Mouse (Mus musculus) cerebellum, postnatal 10 days (tissue): ENCODE measurements at regions not wholly inside any gene's neighbourhood (a gene's known extent, or its start where the extent isn't known, plus 50 kb on each side); places are given as distances from the start of the nearest gene placed in this dataset.
A peak's percentile ranks its signal among the peaks of the same experiment; 100 is the strongest.

Experiments
- DNase-seq, 2 experiments: peaks; one replicate each; pipeline ENCODE4 v3.0.0; 2021; ENCODE audit warnings: mixed read lengths in 2 of 2

DNA sequence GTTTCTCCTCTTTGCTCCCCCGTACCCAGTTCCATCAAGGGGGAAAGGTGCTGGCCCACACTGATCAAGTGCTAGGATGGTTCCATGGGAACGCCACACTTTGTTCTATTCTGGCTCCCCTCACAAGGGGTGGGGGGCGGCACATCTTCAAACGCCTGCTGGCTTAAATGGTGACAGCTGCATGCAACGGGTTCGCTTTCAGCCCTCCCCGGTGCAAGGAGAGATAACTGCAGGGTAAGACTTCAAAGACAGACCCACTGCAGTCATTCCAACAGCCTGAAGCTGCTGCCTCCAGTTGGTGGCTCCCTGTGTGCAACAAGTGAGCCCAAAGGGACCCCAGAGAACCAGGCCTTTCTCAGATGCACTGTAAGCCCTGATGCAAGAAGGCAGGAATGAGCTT, 173.9 kb upstream of the Lef1 start:
- peak in 1 of 2 experiments; percentile 24 for DNase-seq

DNA sequence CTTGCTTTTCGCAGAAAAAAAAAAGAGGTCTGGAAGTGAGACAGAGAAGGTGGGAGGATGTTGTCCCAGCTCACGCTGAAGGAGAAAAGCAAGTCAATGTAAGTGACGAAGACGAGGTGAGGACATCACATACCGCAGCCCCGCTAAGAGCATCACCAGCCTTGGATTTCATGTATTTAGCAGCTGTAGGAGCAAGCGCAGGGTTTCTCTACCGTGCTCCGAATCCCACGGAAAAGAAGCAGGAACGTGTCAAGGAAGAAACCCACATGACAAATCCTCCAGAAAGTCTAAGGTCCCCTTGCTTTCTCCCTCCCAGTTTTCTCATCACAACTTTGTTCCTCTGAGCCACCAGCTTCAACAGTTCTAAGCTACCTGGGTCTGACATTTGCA, 174.3 kb upstream of the Lef1 start:
- DNase-seq = no peak

DNA sequence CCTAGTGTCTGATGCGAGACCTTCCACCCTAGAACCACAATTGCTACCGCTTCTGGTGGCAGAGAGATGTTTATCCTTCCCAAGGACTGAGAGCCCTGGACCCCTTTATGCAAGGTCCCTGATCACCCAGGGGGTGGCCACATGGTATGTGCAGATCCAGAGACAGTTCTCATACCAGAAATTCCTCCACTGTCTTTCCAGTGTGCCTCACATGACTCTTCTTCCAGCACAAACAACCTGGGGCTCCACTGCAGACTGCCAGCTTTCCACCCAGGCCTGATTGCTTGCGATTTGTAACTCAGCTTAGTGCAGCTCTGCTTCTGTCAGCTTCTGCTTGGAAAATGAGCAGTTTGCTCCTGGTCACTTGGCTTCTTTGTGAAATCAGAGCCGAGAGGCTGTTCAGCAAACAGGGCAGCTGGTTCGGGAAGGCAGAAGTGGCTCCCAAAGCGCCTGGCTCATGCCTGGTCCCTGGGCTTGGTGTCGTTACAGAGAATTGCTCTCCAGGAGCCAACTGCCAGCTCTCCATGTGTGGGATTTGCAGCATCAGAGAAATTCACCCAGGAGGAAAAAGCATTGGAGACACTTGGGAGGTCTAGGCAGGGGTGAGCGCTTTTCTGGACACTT, 174.9 kb upstream of the Lef1 start:
- DNase-seq = peak; percentile 52 to 66

DNA sequence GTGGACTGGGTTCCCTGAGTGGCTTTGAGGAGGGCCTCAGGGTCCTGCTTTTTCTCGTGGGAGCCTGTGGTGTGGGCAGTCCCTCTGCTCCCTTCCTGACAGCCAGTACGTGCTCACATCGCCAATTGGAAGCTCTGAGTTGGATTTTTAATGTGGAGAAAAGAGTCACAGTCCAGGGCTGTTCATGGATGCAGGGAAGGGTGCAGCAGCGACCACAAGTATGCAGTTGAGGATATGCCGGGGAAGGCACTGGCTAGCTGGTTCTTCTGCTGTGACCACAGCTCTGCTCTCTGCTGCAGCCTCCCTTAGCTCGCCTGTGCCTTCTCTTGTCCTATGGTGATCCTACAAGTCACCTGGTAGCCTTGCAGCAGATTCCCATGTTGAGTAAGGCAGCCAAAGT, 177.5 kb upstream of the Lef1 start:
- DNase-seq = no peak

DNA sequence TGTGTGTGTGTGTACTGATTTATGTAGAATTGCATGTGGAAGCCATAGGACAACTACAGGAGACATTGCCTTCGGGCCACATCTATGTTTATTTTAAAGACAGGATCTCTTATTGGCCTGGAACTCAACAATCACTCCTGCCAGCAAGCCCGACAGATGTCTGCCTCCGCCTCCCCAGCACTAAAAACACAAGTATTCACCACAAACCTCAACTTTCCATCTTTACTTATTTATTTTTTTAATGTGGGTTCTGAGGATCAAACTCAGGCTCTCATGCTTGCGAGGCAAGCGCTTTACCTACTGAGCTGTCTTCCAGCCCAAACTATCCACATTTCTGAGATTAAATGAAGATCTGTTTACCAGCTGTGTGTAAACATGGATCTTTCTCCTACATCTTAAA, 178.0 kb upstream of the Lef1 start:
- DNase-seq = no peak

DNA sequence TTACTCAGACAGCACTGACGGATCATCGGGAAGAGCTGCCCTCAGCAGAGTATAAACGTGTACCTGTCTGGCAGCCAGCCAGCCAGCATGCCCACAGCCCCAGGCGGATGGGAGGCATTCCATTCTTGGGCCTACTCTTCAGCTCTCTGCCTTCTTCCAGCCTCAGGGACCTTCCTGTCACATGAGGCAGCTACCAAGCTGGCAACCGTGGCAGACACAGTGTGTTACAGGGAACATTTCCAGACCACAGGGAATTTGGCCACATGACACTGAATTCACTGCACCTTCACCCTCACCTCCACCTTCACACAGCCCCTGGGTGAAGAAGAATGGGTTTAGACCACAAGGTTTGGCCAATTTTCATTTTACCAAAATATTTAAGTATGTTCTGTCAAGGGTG, 185.3 kb upstream of the Lef1 start:
- DNase-seq = peak; percentile 35 to 47

DNA sequence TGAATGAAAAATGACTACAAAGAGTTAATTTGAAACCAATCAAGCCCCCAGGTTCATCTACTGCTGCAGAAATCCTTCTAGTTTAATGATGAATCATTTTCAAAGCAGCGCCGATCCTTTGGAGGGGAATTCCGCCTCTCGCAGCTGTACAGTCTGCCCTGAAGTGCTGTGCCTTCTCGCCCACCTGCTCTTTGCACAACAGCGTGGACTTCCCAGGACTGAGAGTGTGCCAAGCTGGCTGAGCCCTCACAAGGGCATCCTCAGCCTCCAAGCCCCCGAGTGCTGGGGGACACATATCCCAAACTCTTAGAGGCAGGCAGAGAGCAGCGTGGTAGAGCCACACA, 186.7 kb upstream of the Lef1 start:
- peak in 1 of 2 experiments; percentile 16 for DNase-seq

DNA sequence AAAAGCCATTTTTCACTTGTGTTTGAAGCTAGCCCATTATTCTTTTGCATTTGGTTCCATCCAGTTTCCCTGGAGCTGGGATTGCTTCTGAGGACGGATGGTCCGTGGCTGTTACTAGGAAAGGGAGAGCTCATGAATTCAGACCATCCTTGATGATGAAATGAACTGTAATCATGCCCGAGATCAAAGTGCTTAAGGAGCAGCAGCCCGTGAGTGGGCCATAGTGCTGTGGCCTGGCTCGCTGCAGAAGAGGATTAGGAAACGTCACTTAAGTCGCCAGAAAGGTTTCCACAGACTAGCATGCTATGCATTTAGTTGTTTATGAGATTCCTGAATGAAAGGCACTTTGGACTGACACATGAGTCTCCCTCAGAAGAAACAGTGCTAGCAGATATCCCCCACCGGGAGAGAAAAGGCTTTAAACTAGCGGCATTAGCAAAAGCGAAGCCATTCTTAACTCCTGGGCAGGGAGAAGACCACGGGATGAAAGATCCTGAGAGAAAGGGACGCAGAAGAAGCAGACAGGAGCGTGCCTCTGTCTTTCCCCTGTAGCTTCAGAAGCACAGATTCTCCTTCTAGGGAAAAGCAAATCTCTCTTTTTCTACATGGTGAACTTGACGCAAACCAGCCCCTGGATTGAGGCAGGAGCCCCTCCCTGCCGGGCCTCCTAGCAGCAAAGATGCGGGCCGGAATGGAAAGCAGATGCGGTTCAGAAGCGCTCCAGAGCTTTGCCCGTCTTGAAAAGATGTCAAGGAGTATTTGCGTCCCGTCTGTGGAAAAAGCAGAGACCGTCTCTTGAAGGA, 187.3 kb upstream of the Lef1 start:
- DNase-seq = no peak

DNA sequence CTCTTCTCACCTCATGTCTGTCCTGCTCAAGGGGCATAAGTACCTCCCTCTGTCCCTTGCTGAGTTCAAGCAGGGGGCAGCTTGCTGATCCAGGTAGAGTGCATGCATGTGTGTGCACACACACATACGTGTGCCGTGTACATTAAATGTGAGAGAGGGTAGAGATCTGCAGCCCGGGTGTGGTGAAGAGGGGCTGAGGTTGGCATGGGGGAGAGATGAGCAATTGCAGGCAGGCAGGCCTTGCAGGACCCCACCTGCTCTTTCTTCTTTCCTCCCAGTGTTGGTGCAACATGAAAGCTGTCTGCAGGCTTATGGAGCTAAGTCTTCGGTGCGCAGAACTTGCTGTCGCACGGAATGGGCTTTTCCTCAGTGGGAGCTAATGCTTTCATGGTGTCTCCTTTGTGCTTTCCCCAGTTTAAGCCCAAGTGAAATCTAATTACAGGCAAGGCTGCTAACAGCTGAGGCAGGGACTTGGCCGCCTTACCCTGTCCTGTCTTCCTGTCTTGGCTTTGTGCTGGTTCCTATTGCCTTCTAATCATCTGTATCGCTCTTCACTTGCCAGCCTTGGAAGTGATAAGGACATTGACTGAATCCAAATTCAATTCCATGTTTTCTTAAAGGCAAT, 188.5 kb upstream of the Lef1 start:
- peak in 1 of 2 experiments; percentile 10 for DNase-seq

DNA sequence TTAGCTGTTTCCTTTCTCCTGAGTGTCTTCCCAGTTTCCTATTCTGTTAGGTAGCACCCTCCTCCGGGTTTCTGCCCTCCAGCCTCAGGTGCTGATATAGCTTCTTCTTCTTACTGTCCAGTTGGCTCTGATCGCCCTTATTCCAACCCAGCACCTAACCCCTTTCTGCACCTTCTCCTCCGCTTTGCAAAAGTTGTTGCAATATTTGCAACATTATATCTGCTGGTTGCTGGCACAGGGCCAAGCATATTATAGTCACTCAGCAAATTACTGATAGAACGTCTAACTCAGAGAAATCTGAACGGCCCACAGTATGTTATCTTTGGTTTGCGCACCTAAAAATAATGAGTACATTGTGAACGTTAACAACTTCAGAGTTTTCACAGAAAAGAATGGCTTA, 183.6 kb upstream of the Rpl34 start:
- DNase-seq = no peak

DNA sequence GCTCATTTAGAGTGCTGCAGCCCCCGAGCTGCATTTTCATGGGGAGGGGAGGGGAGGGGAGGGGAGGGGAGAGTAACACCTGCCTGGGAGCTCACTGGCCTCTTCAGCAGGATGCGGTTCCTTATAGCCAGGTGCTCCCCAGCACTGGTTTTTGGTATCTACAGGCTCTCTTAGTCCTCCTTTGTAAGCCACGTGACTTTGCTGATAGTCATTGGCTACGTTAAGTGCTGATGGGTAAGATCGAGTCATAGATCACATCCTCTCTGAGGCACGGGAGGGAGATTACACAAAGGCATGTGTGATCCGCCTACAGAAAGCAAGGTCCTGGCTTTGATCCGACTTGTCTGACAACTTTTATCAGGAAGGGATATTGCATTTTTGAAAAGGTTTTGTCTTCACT, 174.9 kb upstream of the Rpl34 start:
- DNase-seq = no peak

DNA sequence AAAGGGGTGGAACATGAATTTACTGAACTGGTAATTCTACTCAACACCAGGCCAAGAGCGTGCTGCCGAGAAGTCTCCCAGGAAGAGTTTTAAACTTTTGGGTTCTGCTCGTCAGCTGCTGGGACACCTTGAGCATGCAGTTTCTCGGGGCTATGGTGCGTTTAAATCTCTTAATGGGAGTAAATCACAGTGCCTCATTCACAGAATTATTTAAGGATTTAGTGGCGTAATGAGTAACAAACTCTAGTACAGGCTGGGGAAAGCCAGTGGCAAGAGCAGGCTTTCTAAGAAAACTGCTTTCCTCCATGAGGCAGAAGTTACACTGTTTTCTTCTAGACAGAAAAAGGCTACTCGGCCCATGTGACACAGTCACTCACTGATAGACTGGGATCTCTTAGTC, 173.1 kb upstream of the Rpl34 start:
- no peak for DNase-seq

DNA sequence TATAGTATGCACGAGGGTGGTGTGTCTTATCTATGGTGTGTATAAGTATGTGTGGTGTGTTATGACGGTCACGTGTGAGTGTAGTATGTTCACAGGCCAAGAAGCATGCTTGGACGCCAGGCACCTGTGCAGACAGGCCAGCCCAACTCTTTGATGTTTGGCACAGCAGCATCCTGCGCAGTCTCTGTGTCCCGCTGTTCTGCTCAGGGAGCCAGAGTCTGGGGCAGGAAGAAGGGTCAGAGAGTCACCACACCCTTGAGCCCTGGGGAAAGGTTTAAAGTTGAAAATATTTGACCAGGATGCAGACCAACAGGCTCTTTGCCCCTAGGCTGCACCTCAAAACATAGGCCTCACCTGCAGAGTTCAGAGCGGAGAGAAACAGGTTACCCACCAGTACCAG, 172.2 kb upstream of the Rpl34 start:
- no peak for DNase-seq

DNA sequence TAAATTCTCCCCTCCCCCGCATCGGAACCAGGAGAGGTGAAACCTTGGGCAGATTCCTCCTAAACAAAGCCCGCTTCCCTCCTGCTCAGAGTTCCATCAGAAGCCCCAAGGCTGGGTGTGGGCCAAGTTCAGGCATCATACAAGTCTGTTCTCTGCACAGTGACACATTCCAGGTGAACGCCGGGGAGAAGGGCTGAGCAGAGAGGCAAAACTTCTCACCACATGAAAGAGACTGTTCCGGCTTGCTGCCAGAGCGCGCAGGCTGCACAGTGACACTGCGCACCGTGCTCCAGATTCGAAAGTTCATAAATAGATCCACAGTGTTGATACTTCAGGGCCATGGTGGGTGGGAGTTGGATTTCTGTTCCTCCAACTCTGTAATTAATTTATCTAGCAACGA, 171.1 kb upstream of the Rpl34 start:
- peak in 1 of 2 experiments; percentile 12 for DNase-seq

DNA sequence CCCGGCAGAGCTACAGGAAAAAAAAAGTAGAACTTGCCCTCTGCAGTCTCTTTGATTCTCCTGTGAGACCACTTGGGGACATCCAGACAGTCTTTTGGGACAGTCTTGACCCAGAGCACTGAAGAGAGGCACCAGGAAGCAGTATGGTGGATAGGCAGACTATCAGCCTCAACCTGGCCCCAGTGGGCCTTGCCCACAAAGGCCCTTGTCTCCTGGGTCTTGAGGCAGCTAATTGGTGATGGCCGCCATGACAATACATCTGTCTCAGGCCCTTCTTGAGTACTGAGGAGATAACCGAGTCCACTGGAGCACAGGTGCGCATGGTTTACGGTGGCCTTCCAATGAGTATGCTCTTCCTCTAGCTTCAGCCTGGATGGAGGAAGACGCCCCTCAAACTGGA, 170.6 kb upstream of the Rpl34 start:
- no peak for DNase-seq

DNA sequence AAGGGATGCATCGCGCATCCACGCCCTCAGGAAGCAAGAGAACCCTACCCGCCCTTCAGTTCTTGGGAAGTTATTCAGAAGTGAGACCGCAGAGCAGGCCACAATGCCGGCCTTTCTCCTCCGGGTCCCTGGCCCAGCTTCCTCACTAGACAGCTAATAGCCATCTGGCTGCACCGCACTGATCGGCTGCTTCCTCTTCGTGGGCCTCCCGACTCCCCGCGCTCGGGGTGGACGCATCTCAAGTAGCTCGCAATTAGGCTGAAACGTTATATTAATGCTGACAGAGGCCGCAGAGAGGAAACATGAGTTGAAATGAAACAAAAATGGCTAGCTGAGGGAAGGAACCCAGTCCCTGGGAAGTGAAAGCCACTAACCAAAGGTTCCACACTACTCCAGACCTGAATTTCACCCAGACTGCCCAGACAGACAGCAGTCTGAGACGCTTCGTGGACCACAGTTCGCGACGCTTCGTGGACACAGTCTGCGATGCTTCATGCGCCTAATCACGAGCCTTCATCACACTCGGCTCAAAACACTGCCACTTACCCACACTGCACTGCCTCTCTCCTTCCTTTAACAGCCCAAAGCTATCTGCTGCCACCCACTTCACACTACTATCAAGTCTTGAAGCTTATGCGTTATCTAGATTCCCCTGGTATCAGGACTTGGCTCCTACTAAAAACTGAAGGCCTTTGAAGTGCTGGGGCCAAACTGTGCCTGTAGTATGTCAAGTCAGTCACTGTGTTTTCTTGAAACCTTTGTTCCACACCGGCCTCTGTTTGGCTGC, 170.0 kb upstream of the Rpl34 start:
- DNase-seq = peak; percentile 29 to 38

DNA sequence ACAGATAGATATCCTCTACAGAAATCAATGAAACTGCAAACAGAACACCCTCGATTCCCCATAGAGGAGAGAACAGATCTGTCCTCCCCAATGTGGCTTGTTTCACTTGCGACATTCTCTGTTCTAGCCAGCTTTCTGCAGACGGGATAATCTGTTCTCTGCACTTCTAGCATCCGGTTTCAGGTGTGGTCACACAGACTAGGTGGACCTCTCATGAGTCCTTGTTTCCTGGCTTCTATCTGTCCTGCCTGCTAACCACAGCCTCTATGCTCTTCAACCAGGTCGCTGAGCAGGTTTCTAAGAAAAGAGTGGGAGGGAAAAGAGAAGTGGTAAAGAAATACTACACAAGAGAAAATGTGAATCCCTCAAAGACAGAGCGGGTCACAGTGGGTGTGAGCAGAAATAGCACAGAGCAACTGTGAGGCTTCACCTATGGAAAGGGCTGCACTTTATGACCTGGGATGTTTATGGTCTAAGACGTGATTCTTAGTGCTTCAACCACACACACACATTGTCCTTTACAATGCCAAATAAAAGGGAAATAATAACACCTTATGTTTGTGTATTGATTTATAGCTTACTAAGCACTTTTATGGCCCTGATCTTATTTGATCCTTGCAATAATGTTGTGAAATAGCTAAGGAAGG, 164.1 kb upstream of the Rpl34 start:
- DNase-seq = no peak

DNA sequence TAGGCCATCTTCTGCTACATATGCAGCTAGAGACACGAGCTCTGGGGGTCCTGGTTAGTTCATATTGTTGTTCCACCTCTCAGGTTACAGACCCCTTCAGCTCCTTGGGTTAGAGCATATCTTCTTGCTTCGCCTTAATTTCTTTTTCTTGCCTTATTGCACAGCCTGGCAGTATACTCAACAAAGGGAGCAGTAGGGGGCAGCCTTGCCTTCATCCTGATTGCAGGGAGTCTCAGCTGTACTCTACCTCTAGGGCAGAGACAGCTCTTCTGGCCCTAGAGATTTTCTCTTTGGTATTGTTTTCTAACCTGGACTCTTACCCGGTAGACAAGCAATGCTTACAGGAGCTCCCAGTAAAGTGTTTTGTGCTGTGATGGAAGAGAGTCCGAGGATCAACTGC, 161.1 kb upstream of the Rpl34 start:
- DNase-seq = no peak

DNA sequence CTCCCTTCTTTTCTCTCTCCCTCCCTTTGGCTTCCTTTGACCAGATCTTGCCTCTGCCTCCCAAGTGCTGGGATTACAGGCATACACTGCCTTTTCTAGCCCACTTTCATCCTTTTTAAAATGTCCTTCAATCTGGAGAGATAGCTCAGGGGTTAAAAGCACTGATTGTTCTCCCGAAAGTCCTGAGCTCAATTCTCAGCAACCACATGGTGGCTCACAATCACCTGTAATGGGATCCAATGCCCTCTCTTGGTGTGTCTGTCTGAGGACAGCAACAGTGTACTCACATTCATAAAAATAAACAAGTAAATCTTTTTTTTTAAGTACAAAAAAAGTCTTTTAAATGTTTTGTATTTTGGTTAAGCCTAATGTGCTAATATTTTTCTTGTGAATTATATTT, 158.4 kb upstream of the Rpl34 start:
- DNase-seq = no peak

DNA sequence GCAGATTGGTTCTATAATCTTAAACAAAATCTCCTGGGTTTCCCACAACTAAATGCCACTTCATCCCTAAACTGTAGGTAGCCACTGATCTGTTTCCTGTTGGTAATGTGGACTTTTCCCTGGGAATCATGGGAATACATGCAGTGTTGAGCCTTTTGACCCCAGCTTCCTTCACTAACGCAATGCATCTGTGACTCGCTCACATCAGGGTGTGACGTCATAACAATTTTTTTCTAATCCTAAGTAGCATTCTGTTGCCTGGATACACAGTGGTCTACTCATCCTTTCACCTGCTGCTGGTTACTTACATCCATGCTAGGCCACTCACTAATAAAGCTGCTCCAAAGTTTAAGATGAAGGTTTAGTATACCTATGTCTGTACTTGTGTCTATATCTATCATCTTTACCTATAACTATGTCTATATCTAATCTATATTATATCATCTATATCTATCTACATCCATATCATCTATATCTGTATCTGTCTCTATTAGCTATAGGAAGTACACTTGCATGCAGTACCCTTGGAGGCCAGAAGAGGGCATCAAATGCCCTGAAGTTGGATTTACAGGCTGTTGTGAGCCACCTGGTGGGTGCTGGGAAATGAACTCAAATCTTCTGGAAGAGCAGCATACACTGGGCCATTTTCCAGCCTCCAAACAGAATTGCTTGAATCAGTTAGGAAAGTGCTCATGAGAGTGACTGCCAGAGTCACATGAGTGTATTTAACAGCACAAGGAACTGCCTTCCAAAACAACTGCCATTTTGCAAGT, 157.5 kb upstream of the Rpl34 start:
- peak; percentile 21 to 38 for DNase-seq

DNA sequence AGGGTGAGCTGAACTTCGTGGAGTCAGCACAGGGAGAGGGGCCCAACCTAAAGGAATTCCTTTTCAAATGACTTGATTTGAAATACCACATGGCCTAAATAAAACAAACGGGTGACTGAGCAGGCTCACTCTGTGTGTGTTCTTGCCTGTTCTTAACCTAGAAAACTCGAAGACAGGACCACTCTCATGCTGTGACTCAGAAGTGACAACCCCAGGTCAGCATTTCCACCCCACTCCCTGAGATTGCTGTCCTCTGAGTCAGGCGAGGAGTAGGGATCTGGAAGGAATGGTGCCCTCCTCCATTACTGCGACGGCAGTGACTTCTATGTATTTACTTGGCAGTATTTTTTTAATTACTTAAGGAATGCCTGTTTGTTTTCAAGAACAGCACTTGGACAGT, 155.8 kb upstream of the Rpl34 start:
- no peak for DNase-seq

DNA sequence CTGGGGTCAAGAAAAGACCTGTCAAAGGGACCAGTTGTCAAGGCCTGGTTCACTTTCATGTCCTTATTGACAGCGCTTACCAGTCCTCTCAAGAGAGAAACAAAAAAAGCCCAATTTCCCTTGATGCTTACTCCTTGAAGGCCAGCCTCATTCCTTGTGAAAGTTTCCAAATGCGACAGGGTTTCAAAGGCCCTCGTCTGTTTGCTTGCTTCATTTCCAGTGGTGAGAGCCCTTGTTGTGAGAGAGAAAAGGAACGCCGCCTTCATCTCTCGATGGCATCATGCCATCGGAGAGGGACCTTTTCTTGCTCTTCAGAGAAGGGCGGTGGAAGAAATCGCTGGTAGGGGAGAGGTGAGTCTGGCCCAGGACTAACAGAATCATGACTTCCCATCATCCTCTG, 154.2 kb upstream of the Rpl34 start:
- DNase-seq = no peak
